Mouse (Mus musculus) testis, adult 2 months (tissue): ENCODE data around the gene Fam69a. TPM values are rescaled to one million over a fixed set of nuclear protein-coding genes. Genes with fewer than 3 reads are reported as not detected.

Experiments
- H3K27ac ChIP-seq: fragments of 200-500 bp; 2 replicates; pipeline ENCODE4 v1.5.1; 2012; ENCODE audit warnings: low read depth, low read length; ENCODE audit not compliant: control insufficient read depth, insufficient read depth
- H3K27me3 ChIP-seq: fragments of 200-500 bp; 2 replicates; pipeline ENCODE4 v1.6.1; 2012; ENCODE audit warnings: mild to moderate bottlenecking, low read length, moderate library complexity; ENCODE audit not compliant: control insufficient read depth, insufficient read depth
- H3K36me3 ChIP-seq: fragments of 200-500 bp; 2 replicates; pipeline ENCODE4 v1.6.1; 2012; ENCODE audit warnings: mild to moderate bottlenecking, low read length; ENCODE audit not compliant: control insufficient read depth, insufficient read depth
- H3K4me1 ChIP-seq: fragments of 200-500 bp; 2 replicates; pipeline ENCODE4 v1.6.1; 2012; ENCODE audit warnings: low read length; ENCODE audit not compliant: control insufficient read depth, insufficient read depth
- H3K4me3 ChIP-seq: fragments of 200-500 bp; 2 replicates; pipeline ENCODE4 v1.5.1; 2012; ENCODE audit warnings: low read depth, mild to moderate bottlenecking, low read length, moderate library complexity, mixed read lengths; ENCODE audit not compliant: control insufficient read depth
- CTCF ChIP-seq: fragments of 200-500 bp; IDR thresholded peaks from 2 replicates; pipeline ENCODE4 v1.5.1; 2012; ENCODE audit warnings: low read depth, mild to moderate bottlenecking, inconsistent platforms, low read length, moderate library complexity; ENCODE audit not compliant: control insufficient read depth, insufficient read depth, insufficient replicate concordance
- POLR2A ChIP-seq: fragments of 200-500 bp; IDR thresholded peaks from 2 replicates; pipeline ENCODE4 v1.6.1; 2012; ENCODE audit warnings: low read depth, mild to moderate bottlenecking, inconsistent platforms, low read length, moderate library complexity; ENCODE audit not compliant: control insufficient read depth
- polyA plus RNA-seq: library from polyadenylated mRNA; depleted of rRNA; stranded (reverse); fragments of >200 nt; gene quantifications from 2 replicates; pipeline ENCODE4 v1.2.3, GENCODE M21; 2012

The Fam69a gene
- polyA plus RNA-seq, 1 experiment, result 2.3 TPM

DNA sequence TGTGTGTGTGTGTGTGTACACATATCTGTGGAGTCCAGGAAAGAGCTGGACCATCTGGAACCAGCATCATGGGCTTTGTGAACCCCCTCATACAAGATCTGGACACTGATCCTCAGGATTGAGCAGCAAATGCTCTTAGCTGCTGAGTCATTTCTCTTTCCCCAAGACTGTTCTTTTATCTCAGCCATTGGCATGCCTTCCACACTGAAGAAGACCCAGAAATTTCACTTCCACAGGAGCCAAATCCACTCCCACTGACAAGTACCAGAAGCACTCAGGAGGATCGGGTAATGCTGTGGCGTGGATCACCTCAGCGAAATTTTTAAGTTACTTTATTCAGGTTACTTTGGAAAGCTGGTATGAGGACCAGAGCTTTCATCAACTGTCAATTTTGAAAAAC is 18.8 kb downstream of the Fam69a start:
- Histone ChIP-seq H3K4me3 (no peak overlapping the region), H3K36me3 (no peaks in the 10 kb centered on the region), H3K27ac (no peak overlapping the region), H3K4me1 (no peaks in the 10 kb centered on the region), H3K27me3 (no peaks in the 10 kb centered on the region)
- TF ChIP-seq CTCF, result no peak
- no peak for TF ChIP-seq POLR2A

DNA sequence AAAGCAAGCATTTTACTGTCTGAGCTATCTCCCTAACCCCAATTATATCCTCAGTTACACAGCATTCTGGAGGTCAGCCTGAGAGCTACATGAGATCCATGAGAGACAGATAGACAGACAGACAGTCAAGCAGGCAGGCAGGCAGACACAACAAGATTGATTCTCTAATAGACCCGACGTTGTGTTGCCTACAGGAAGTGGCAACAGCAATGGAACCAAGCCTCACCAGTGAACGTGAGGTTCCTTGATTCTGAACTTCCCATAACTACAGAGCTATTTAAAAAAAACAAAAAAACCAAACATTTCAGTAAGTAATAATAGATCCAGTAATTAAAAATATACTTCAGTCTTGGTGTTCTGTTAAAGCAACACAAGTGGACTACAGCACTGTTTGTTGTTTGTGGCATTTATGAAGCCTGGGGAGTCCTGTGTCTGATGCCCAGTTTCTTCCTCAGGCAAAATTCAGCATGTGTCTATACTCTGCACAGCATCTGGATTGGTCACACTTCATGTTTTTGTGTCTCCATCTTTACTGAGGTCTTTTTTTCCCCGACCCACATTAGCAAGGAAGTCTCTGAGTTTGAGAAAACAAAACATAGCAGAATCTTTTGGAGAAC is 19.9 kb downstream of the Fam69a start:
- Histone ChIP-seq H3K4me1 (no peaks in the 10 kb centered on the region), H3K27me3 (no peaks in the 10 kb centered on the region), H3K27ac (no peak overlapping the region), H3K4me3 (no peak overlapping the region), H3K36me3 (no peaks in the 10 kb centered on the region)
- TF ChIP-seq CTCF (no peak), POLR2A (no peak)

DNA sequence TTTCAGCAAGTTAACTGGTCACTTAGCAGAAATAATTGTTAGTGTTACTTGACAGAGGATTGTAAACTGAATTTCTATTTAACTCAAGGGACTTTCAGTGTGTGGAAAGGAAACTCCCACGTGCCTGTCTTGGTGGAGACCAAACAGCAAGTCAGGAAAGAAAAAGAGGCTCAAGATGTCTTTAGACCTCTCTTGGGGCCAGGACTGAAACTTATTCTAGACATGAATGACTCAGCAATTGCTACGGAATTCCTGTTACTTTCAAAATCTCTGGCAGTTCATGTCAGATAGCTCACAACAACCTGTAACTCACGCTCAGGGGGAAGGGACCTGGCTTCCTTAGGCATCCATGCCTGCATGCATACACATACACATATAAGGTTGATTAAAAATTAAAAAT is 20.7 kb downstream of the Fam69a start:
- Histone ChIP-seq H3K27me3 (no peaks in the 10 kb centered on the region), H3K4me3 (no peak overlapping the region), H3K36me3 (no peaks in the 10 kb centered on the region), H3K4me1 (no peaks in the 10 kb centered on the region), H3K27ac (no peak overlapping the region)
- TF ChIP-seq POLR2A, result no peak
- TF ChIP-seq CTCF, result no peak

DNA sequence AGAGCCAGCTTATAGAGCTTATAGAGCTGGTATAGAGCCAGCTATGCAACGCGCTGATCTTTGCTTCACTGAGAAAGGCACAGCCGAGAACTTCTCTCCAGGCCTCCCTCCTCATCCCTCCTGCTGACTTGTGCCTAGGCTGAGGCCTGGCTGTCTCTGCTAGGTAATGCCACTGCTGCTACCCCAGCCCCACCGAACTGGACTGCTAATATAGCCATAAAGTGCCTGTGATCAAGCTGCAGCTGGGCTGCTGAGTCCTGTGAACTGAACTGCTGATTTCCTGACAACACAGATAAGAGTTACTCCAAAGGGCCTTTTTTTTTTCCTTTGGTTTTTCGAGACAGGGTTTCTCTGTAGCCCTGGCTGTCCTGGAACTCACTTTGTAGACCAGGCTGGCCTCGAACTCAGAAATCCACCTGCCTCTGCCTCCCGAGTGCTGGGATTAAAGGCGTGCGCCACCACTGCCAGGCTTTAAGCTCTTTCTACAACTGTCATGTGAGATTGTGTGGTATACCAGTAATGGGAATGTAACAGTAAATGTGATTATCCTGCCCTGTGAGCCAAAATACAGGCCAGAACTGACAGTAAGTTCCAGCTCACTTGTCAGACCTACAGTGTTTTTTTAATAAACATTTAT is 21.4 kb downstream of the Fam69a start:
- Histone ChIP-seq H3K27ac (no peak overlapping the region), H3K4me1 (no peaks in the 10 kb centered on the region), H3K27me3 (no peaks in the 10 kb centered on the region), H3K4me3 (no peak overlapping the region), H3K36me3 (no peaks in the 10 kb centered on the region)
- no peak for TF ChIP-seq CTCF
- no peak for TF ChIP-seq POLR2A

DNA sequence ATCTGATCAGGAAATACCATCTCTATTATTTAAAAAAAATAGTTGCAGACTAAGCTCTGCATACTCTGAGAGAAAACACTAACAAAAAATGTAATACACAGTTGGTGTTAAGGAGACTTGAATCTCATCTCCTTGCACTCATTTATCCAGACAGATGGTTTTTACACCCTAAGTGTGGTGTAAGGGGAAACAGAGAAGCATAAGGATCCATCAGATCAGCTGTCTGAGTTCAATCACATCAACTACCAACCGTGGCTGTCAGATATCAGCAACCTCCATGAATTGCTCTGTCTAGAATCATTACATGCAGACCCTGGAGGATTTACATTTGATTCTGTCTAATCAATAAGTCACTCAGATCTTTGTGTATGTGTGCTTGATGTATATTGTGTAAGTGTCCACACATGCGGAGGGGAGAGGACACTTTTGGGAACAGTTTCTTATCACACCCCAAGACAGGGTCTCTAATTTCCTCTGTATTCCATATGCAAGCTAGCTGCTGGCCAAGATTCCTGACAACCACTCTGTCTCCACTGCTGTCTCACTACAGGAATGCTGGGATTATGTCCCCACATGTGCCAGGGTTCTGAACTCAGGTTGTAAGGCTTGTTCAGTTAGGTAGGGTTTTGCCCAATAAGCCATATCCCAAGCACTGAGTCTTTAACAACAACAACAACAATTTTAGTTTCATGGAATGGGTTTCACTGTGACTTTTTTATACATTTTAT is 22.7 kb downstream of the Fam69a start:
- H3K27ac ChIP-seq, result no peak overlapping the region
- no peaks in the 10 kb centered on the region for H3K36me3 ChIP-seq
- no peaks in the 10 kb centered on the region for H3K4me1 ChIP-seq
- no peaks in the 10 kb centered on the region for H3K27me3 ChIP-seq
- H3K4me3 ChIP-seq, result no peak overlapping the region
- TF ChIP-seq POLR2A, result no peak
- TF ChIP-seq CTCF, result no peak

DNA sequence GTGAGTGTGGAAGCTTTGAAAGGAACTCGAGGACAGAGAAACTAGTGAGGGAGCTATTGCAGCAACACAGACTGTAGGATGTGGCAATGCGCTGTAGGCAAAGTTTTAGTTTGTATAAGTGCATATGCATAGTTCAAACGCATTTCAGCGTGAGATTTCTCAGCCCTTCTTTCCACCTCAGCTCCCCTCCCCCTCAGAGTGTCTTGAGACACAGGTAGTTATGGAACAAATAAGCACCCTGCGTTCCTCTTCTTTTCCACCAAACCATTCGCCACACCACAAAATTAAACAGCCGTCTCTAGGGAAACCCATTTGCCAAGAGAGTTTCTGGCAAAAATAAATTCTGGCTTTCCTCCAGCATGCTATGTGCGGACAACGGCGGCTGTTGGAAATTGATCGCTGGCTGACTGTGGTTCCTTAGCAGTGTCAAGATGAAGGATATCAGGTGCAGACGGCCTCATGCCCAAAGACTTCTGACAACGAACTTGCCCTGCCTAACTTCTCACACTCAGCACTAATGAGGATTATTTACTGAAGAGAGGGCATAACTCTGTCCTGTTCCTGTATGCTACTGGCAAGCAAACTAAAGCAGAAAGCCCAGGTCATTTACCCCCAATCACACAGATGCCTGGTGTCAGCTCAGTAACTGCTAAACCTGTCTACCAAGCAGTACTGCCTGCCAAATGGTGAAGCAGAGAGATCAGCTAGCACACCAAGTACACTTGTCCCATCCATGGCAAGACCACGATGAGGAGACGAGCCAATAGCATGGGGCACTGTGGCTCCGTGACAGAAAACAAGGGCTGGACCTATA is 25.2 kb downstream of the Fam69a start:
- no peak for TF ChIP-seq CTCF
- no peak for TF ChIP-seq POLR2A
- Histone ChIP-seq H3K4me1 (no peaks in the 10 kb centered on the region), H3K27ac (no peak overlapping the region), H3K36me3 (no peaks in the 10 kb centered on the region), H3K4me3 (no peak overlapping the region), H3K27me3 (no peaks in the 10 kb centered on the region)

DNA sequence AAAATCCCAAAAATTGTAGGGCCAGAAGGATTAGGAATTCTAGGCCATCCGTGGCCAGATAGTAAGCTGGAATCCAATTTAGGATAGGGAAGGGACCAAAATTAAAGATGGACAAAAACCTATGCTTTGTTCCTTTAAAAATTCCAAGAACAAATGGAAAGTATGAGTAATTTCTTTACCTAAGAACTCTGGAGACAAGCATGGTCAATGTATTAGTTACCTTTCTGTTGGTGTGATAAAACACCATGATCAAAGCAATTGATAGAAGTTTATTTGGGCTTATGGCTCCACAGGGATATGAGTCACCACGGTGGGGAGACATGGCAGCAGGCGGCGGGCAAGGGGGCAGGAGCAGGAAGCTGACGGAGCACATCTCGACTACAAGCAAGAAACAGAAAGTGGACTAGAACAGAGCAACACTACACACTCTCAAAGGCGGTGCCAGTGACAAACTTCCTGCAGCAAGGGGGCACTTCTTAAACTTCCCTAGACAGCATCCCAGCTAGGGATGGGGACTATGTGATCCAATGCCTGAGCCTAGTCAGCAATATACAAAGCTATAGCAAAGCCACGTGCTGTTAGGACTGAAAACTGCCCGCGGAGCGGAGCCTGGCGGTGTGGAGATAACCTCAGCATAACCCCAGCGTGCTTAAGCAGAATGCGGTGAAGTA is 26.2 kb downstream of the Fam69a start:
- TF ChIP-seq POLR2A (no peak), CTCF (no peak)
- no peaks in the 10 kb centered on the region for H3K36me3 ChIP-seq
- no peak overlapping the region for H3K4me3 ChIP-seq
- no peaks in the 10 kb centered on the region for H3K27me3 ChIP-seq
- H3K4me1 ChIP-seq, result no peaks in the 10 kb centered on the region
- no peak overlapping the region for H3K27ac ChIP-seq
